Mouse (Mus musculus): ENCODE measurements around the gene Marco.

Marco gene

GRCm38 (mm10) chr1:120435591-120435990 lies 69.2 kb downstream of the Marco start:
- no peak for DNase-seq

- no peak for DNase-seq
These were observed 74.7 kb downstream of the Marco start for GRCm38 (mm10) chr1:120430171-120430570.

- DNase-seq, result no peak
These were observed 79.2 kb downstream of the Marco start for GRCm38 (mm10) chr1:120425587-120425986.

Measured in thymus, postnatal 14 days (tissue).